Mouse (Mus musculus): ENCODE measurements at regions not wholly inside any gene's neighbourhood (a gene's known extent, or its start where the extent isn't known, plus 50 kb on each side); places are given as distances from the start of the nearest gene placed in this dataset.
"Not testable (repeated sequence)": the region's sequence is repeated elsewhere in the genome, so short reads cannot be mapped to it uniquely, and the experiment has no call there.

GRCm38 (mm10) chr8:51409123-51409522, 2102.4 kb upstream of the Aga start:
- no peak for DNase-seq (ENCODE audit: inconsistent ontology term)

GRCm38 (mm10) chr8:51428443-51428842, 2083.1 kb upstream of the Aga start:
- DNase-seq (ENCODE audit: inconsistent ontology term) = no peak

- DNase-seq (ENCODE audit: inconsistent ontology term) = no peak
Observed at GRCm38 (mm10) chr8:51428851-51429250, 2082.7 kb upstream of the Aga start.

- DNase-seq (ENCODE audit: inconsistent ontology term) = no peak
Observed at GRCm38 (mm10) chr8:51447636-51448035, 2063.9 kb upstream of the Aga start.

GRCm38 (mm10) chr8:51448600-51448999, 2062.9 kb upstream of the Aga start:
- no peak for DNase-seq (ENCODE audit: inconsistent ontology term)

GRCm38 (mm10) chr8:51479406-51479805, 2032.1 kb upstream of the Aga start:
- DNase-seq (ENCODE audit: inconsistent ontology term) = no peak

GRCm38 (mm10) chr8:51502567-51502966, 2009.0 kb upstream of the Aga start:
- DNase-seq (ENCODE audit: inconsistent ontology term) = peak; percentile 32

- DNase-seq (ENCODE audit: inconsistent ontology term) = no peak
Observed at GRCm38 (mm10) chr8:51523163-51523562, 1988.4 kb upstream of the Aga start.

GRCm38 (mm10) chr8:51553118-51553517, 1958.4 kb upstream of the Aga start:
- DNase-seq (ENCODE audit: inconsistent ontology term) = not testable (repeated sequence)

Data from Muller cell, postnatal 12 days (primary cell).